Mouse (Mus musculus) layer of hippocampus, postnatal 36 days (tissue): ENCODE measurements around the gene Abcg5. TPM values are rescaled to one million over a fixed set of nuclear protein-coding genes. Genes with fewer than 3 reads are reported as not detected.

Source experiments
- DNase-seq, 2 experiments: peaks; one replicate each; pipeline ENCODE4 v3.0.0; 2022
- total RNA-seq, 2 experiments: library from RNA; stranded (reverse); gene quantifications; 2 replicates each; pipeline ENCODE4 v1.2.3; 2021

The Abcg5 gene
- total RNA-seq, 2 experiments from 2014 or later = not detected

DNA sequence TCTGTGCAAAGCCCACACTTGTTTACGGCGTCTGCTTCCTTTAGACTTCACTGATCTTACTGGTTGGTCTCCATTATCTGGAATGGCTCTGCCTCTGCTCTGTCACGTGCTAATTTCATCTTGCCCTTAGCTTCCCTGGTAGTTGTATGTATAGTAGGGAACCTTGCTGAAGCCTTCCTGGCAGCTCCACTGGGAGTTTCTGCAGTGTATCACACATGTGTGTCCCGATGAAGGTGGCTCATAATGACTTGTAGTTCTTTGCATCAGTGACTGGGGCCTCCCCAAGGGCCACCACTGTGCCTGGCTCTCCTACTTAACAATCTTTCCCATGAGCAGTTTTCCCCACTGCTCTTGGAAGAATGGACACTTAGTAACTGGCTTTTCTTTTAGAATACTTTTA is 74.2 kb downstream of the Abcg5 start:
- DNase-seq = no peak

Other genes starting within 250 kb of the Abcg5 start
- 10 to 100 TPM; 14.7 to 17.3 TPM for gene Thada, start 216.8 kb downstream of the Abcg5 start, total RNA-seq
- 1 to 10 TPM; 4.0 to 5.0 TPM for gene Plekhh2, start 171.1 kb downstream of the Abcg5 start, total RNA-seq
- gene Dync2li1, start 56.5 kb downstream of the Abcg5 start, total RNA-seq = 10 to 100 TPM; 19.1 TPM
- not detected for gene Abcg8, start 6.7 kb downstream of the Abcg5 start, total RNA-seq
- gene Lrpprc, start 107.8 kb upstream of the Abcg5 start, total RNA-seq = 10 to 100 TPM; 66.4 to 68.3 TPM